Mouse (Mus musculus): Measurements from ENCODE around the gene Mapk8ip3. TPM values are rescaled to one million over a fixed set of nuclear protein-coding genes. Genes with fewer than 3 reads are reported as not detected.

Mapk8ip3 gene
- total and polyA plus RNA-seq, 3 experiments, result 60.0 to 74.4 (median 67.9) TPM

GRCm38 (mm10) chr17:24855838-24856464 is 80.8 kb downstream of the Mapk8ip3 start:
- WGBS, result 59% methylated on average over 3 of the region's 3 CpGs
- DNase-seq, result no peak
- no peaks in the 10 kb centered on the region for H3K36me3 ChIP-seq (ENCODE audit: control insufficient read depth, insufficient read depth, low read length)
- TF ChIP-seq EP300 (IDR thresholded peaks at IDR 0.05; ENCODE audit: insufficient read depth, low read depth, low read length), result no peak
- no peak for TF ChIP-seq POLR2A (IDR thresholded peaks at IDR 0.05; ENCODE audit: insufficient read depth, low read depth, low read length)
- no peak for TF ChIP-seq CTCF (IDR thresholded peaks at IDR 0.05)
- no peak overlapping the region for H3K27ac ChIP-seq
- no peaks in the 10 kb centered on the region for H3K27me3 ChIP-seq (ENCODE audit: control insufficient read depth, insufficient read depth, low read length)
- H3K4me3 ChIP-seq, result no peak overlapping the region
- no peaks in the 10 kb centered on the region for H3K79me2 ChIP-seq (replicated peaks; ENCODE audit: control insufficient read depth, insufficient read depth, low read length)
- intact Hi-C loops (cut with DNase I), result no loop called here
- no peaks in the 10 kb centered on the region; the same call in none of the 2 replicates for H3K4me1 ChIP-seq (ENCODE audit: control insufficient read depth, insufficient read depth, low read length)
- no peak overlapping the region for H3K9ac ChIP-seq (ENCODE audit: low read depth, low read length)

GRCm38 (mm10) chr17:24851381-24852125 is 85.2 kb downstream of the Mapk8ip3 start:
- Histone ChIP-seq H3K27ac (no peak overlapping the region; the same call in 1 of the 2 replicates), H3K4me1 (ENCODE audit: control insufficient read depth, insufficient read depth, low read length) (peaks cover 2% of the 10 kb centered on the region), H3K79me2 (replicated peaks; ENCODE audit: control insufficient read depth, insufficient read depth, low read length) (no peaks in the 10 kb centered on the region), H3K9ac (ENCODE audit: low read depth, low read length) (peak overlapping the region; percentile 71; the same call in 1 of the 2 replicates), H3K36me3 (ENCODE audit: control insufficient read depth, insufficient read depth, low read length) (no peaks in the 10 kb centered on the region), H3K4me3 (peak overlapping the region; percentile 62), H3K27me3 (ENCODE audit: control insufficient read depth, insufficient read depth, low read length) (no peaks in the 10 kb centered on the region)
- no peak for DNase-seq
- intact Hi-C loops (cut with DNase I), result loop anchor here (2.0 kb wide), 1 partner anchor 33 kb away; no protein-coding TSS in a partner anchor
- TF ChIP-seq CTCF (IDR thresholded peaks at IDR 0.05) (no peak), POLR2A (IDR thresholded peaks at IDR 0.05; ENCODE audit: insufficient read depth, low read depth, low read length) (no peak), EP300 (IDR thresholded peaks at IDR 0.05; ENCODE audit: insufficient read depth, low read depth, low read length) (no peak)
- WGBS, result 81% methylated on average over 10 of the region's 10 CpGs

GRCm38 (mm10) chr17:24850773-24851127 is 86.0 kb downstream of the Mapk8ip3 start:
- TF ChIP-seq POLR2A (IDR thresholded peaks at IDR 0.05; ENCODE audit: insufficient read depth, low read depth, low read length) (no peak), CTCF (IDR thresholded peaks at IDR 0.05) (no peak; the same call in 1 of the 2 replicates), EP300 (IDR thresholded peaks at IDR 0.05; ENCODE audit: insufficient read depth, low read depth, low read length) (no peak)
- Histone ChIP-seq H3K4me1 (ENCODE audit: control insufficient read depth, insufficient read depth, low read length) (peaks cover 2% of the 10 kb centered on the region), H3K27me3 (ENCODE audit: control insufficient read depth, insufficient read depth, low read length) (no peaks in the 10 kb centered on the region), H3K9ac (ENCODE audit: low read depth, low read length) (peak overlapping the region; percentile 71), H3K79me2 (replicated peaks; ENCODE audit: control insufficient read depth, insufficient read depth, low read length) (no peaks in the 10 kb centered on the region), H3K36me3 (ENCODE audit: control insufficient read depth, insufficient read depth, low read length) (no peaks in the 10 kb centered on the region), H3K4me3 (peak overlapping the region; percentile 62), H3K27ac (peak overlapping the region; percentile 87)
- DNase-seq, result no peak
- intact Hi-C loops (cut with DNase I), result loop anchor here (2.0 kb wide), 1 partner anchor 34 kb away; no protein-coding TSS in a partner anchor
- WGBS, result 1% methylated on average over 20 of the region's 20 CpGs

GRCm38 (mm10) chr17:24850065-24850772 is 86.6 kb downstream of the Mapk8ip3 start, which contains the start of gene Fahd1:
Gene Fahd1, minus strand, starts transcription at chr17:24850364.
- H3K9ac ChIP-seq (ENCODE audit: low read depth, low read length), result peak within 1 kb of the TSS; percentile 74
- H3K79me2 ChIP-seq (replicated peaks; ENCODE audit: control insufficient read depth, insufficient read depth, low read length), result no peaks in the 10 kb centered on the region
- H3K4me3 ChIP-seq, result peak within 1 kb of the TSS; percentile 62
- TF ChIP-seq EP300 (IDR thresholded peaks at IDR 0.05; ENCODE audit: insufficient read depth, low read depth, low read length), result peak; percentile 16; the same call in 1 of the 2 replicates
- peak; percentile 73 for TF ChIP-seq POLR2A (IDR thresholded peaks at IDR 0.05; ENCODE audit: insufficient read depth, low read depth, low read length)
- TF ChIP-seq CTCF (IDR thresholded peaks at IDR 0.05), result peak; percentile 37; the same call in 1 of the 2 replicates
- no peaks in the 10 kb centered on the region for H3K27me3 ChIP-seq (ENCODE audit: control insufficient read depth, insufficient read depth, low read length)
- H3K27ac ChIP-seq, result peak within 1 kb of the TSS; percentile 87
- intact Hi-C loops (cut with DNase I), result loop anchor here (2.0 kb wide), 1 partner anchor 35 kb away; no protein-coding TSS in a partner anchor
- H3K36me3 ChIP-seq (ENCODE audit: control insufficient read depth, insufficient read depth, low read length), result no peaks in the 10 kb centered on the region
- under 1% methylated on average over 58 of the region's 58 CpGs for WGBS
- peak; percentile 95 to 97 for DNase-seq
- H3K4me1 ChIP-seq (ENCODE audit: control insufficient read depth, insufficient read depth, low read length), result peaks cover 2% of the 10 kb centered on the region

GRCm38 (mm10) chr17:24849733-24850064 is 87.1 kb downstream of the Mapk8ip3 start:
- Histone ChIP-seq H3K4me3 (peak overlapping the region; percentile 62), H3K27ac (peak overlapping the region; percentile 87), H3K79me2 (replicated peaks; ENCODE audit: control insufficient read depth, insufficient read depth, low read length) (no peaks in the 10 kb centered on the region), H3K4me1 (ENCODE audit: control insufficient read depth, insufficient read depth, low read length) (peaks cover 2% of the 10 kb centered on the region), H3K9ac (ENCODE audit: low read depth, low read length) (peak overlapping the region; percentile 74), H3K36me3 (ENCODE audit: control insufficient read depth, insufficient read depth, low read length) (no peaks in the 10 kb centered on the region), H3K27me3 (ENCODE audit: control insufficient read depth, insufficient read depth, low read length) (no peaks in the 10 kb centered on the region)
- no peak for DNase-seq
- intact Hi-C loops (cut with DNase I), result loop anchor here (2.0 kb wide), 1 partner anchor 35 kb away; no protein-coding TSS in a partner anchor
- TF ChIP-seq EP300 (IDR thresholded peaks at IDR 0.05; ENCODE audit: insufficient read depth, low read depth, low read length) (peak; percentile 38; the same call in 1 of the 2 replicates), POLR2A (IDR thresholded peaks at IDR 0.05; ENCODE audit: insufficient read depth, low read depth, low read length) (no peak; the same call in 1 of the 2 replicates), CTCF (IDR thresholded peaks at IDR 0.05) (peak; percentile 60)
- under 1% methylated on average over 21 of the region's 21 CpGs for WGBS

All from heart, adult 2 months (tissue).